Mouse (Mus musculus) cerebellum, adult 11-12 months (tissue): ENCODE data around the gene Clca2.
"Not testable (repeated sequence)": the region's sequence is repeated elsewhere in the genome, so short reads cannot be mapped to it uniquely, and the experiment has no call there.

Experiments
- DNase-seq: peaks from one replicate; pipeline ENCODE4 v3.0.0; 2022

The Clca2 gene

GRCm38 (mm10) chr3:145083081-145083480, 16.2 kb downstream of the Clca2 start:
- no peak for DNase-seq

- no peak for DNase-seq
Measured at GRCm38 (mm10) chr3:145080904-145081303, 18.3 kb downstream of the Clca2 start.

GRCm38 (mm10) chr3:145078405-145078804, 20.8 kb downstream of the Clca2 start:
- DNase-seq = no peak

GRCm38 (mm10) chr3:145072339-145072738, 26.9 kb downstream of the Clca2 start:
- DNase-seq = no peak

- no peak for DNase-seq
Measured at GRCm38 (mm10) chr3:145068964-145069363, 30.3 kb downstream of the Clca2 start.

- not testable (repeated sequence) for DNase-seq
Measured at GRCm38 (mm10) chr3:145055138-145055537, 44.1 kb downstream of the Clca2 start.

- no peak for DNase-seq
Measured at GRCm38 (mm10) chr3:145049820-145050219, 49.4 kb downstream of the Clca2 start.

- no peak for DNase-seq
Measured at GRCm38 (mm10) chr3:145038813-145039212, 60.4 kb downstream of the Clca2 start.

GRCm38 (mm10) chr3:145032676-145033075, 66.6 kb downstream of the Clca2 start, which contains the start of gene Clca1:
Gene Clca1, minus strand, starts transcription at chr3:145032776.
- DNase-seq = no peak

GRCm38 (mm10) chr3:145028036-145028435, 71.2 kb downstream of the Clca2 start:
- DNase-seq = no peak

- DNase-seq = no peak
Measured at GRCm38 (mm10) chr3:145026750-145027149, 72.5 kb downstream of the Clca2 start.
